Comparison of ENCODE assay signal across 8 mouse cellular contexts in the genomic region with DNA sequence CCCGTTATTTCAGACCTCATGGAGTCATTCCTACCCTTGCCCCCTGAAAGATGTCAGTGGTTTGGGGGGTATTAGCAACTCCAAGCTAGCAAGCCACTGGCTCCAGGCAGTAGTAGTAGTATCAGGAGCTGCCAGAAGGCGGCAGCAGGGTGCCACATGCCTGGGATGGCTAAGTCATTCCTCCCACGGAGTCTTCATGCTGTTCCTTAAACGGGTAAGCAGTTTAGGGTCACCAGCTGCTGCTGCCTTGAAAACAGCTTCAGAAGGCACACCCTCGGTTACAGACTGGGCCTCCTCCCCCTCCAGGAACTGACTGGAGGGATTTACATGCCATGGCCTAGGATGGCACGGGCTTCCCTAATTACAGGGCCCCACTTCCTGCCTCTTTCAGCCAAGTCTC. TPM values are rescaled to one million over a fixed set of nuclear protein-coding genes. Genes with fewer than 3 reads are reported as not detected.
DNase-seq lines count a peak whose midpoint lies in the region; ATAC-seq and TF ChIP-seq lines count a peak whose summit lies in the region.

No protein-coding gene starts in this region.

- ATAC-seq in embryonic facial prominence, embryonic 11.5 days (replicated peaks; ENCODE audit: insufficient number of reproducible peaks, low FRiP score, low TSS enrichment, low read depth): 0 out of 2 replicates have a peak, but pooled peaks have one; percentile 29
- ATAC-seq in kidney, embryonic 15.5 days (replicated peaks; ENCODE audit: low FRiP score): peak; percentile 56
- peak; percentile 9; the same call in 1 of the 2 replicates for ATAC-seq in limb, embryonic 15.5 days (ENCODE audit: insufficient number of reproducible peaks, low FRiP score, low TSS enrichment, low read depth)
- ATAC-seq in midbrain, embryonic 16.5 days: 0 out of 2 replicates have a peak, but pooled peaks have one; percentile 26

- H3K9ac ChIP-seq in embryonic facial prominence, embryonic 11.5 days (replicated peaks; ENCODE audit: low read length): no peak overlapping the region
- no peak overlapping the region for H3K9ac ChIP-seq in kidney, embryonic 15.5 days
- H3K9ac ChIP-seq in limb, embryonic 15.5 days: no peak overlapping the region
- no peak overlapping the region for H3K9ac ChIP-seq in midbrain, embryonic 16.5 days (ENCODE audit: low read depth, low read length)

- no peak overlapping the region for H3K27ac ChIP-seq in embryonic facial prominence, embryonic 11.5 days (replicated peaks; ENCODE audit: low read depth, low read length)
- H3K27ac ChIP-seq in kidney, embryonic 15.5 days: peak overlapping the region; percentile 79
- peak overlapping the region; percentile 71 for H3K27ac ChIP-seq in limb, embryonic 15.5 days
- no peak overlapping the region for H3K27ac ChIP-seq in midbrain, embryonic 16.5 days (ENCODE audit: low read length)
- peak overlapping the region; percentile 70 for H3K27ac ChIP-seq in spleen, adult 2 months (ENCODE audit: insufficient read depth, low read length)

- peak; percentile 60 for DNase-seq in 3134 (ENCODE audit: extremely low read depth, insufficient read length, low spot score)
- DNase-seq in adrenal gland, adult 8-10 months: peak; percentile 72
- DNase-seq in embryonic facial prominence, embryonic 11.5 days (ENCODE audit: low spot score): peak; percentile 81
- peak; percentile 87 to 93 for DNase-seq in heart, adult 18-20 months
- peak in 1 of 2 experiments; percentile 84 for DNase-seq in spleen, adult 2 months (ENCODE audit: low read depth in 1 of 2, low spot score in 2 of 2)

- no peak for TF ChIP-seq POLR2A in spleen, adult 2 months (IDR thresholded peaks at IDR 0.05; ENCODE audit: low read depth, low read length)

- no peaks in the 10 kb centered on the region for H3K9me3 ChIP-seq in embryonic facial prominence, embryonic 11.5 days (replicated peaks; ENCODE audit: control insufficient read depth, low read length)
- H3K9me3 ChIP-seq in kidney, embryonic 15.5 days (replicated peaks): no peaks in the 10 kb centered on the region
- H3K9me3 ChIP-seq in limb, embryonic 15.5 days: no peaks in the 10 kb centered on the region
- H3K9me3 ChIP-seq in midbrain, embryonic 16.5 days (replicated peaks; ENCODE audit: control insufficient read depth, low read length, poor library complexity, severe bottlenecking): no peaks in the 10 kb centered on the region

- H3K4me3 ChIP-seq in embryonic facial prominence, embryonic 11.5 days (ENCODE audit: low read depth, low read length): no peak overlapping the region
- no peak overlapping the region for H3K4me3 ChIP-seq in kidney, embryonic 15.5 days (replicated peaks)
- no peak overlapping the region for H3K4me3 ChIP-seq in limb, embryonic 15.5 days
- no peak overlapping the region for H3K4me3 ChIP-seq in midbrain, embryonic 16.5 days (ENCODE audit: low read depth, low read length)
- no peak overlapping the region for H3K4me3 ChIP-seq in spleen, adult 2 months (ENCODE audit: extremely low read depth, insufficient read depth, insufficient read length)

- no peaks in the 10 kb centered on the region for H3K27me3 ChIP-seq in embryonic facial prominence, embryonic 11.5 days (ENCODE audit: control insufficient read depth, insufficient read depth, low read length)
- no peaks in the 10 kb centered on the region for H3K27me3 ChIP-seq in kidney, embryonic 15.5 days
- H3K27me3 ChIP-seq in limb, embryonic 15.5 days: no peaks in the 10 kb centered on the region
- no peaks in the 10 kb centered on the region for H3K27me3 ChIP-seq in midbrain, embryonic 16.5 days (ENCODE audit: control insufficient read depth, insufficient read depth, low read depth, low read length)
- no peaks in the 10 kb centered on the region for H3K27me3 ChIP-seq in spleen, adult 2 months (ENCODE audit: control insufficient read depth, insufficient read depth, low read length)

- TF ChIP-seq CTCF in spleen, adult 2 months (IDR thresholded peaks at IDR 0.05; ENCODE audit: extremely low read depth, insufficient read depth, insufficient read length, insufficient replicate concordance): peak; percentile 75; the same call in 1 of the 2 replicates

- H3K36me3 ChIP-seq in embryonic facial prominence, embryonic 11.5 days (replicated peaks; ENCODE audit: control insufficient read depth, insufficient read depth, low read depth, low read length): no peaks in the 10 kb centered on the region
- H3K36me3 ChIP-seq in kidney, embryonic 15.5 days: peaks cover 23% of the 10 kb centered on the region
- peaks cover 25% of the 10 kb centered on the region for H3K36me3 ChIP-seq in limb, embryonic 15.5 days
- H3K36me3 ChIP-seq in midbrain, embryonic 16.5 days (ENCODE audit: control insufficient read depth, insufficient read depth, low read length): peaks cover 14% of the 10 kb centered on the region; the same call in 1 of the 2 replicates
- peaks cover 11% of the 10 kb centered on the region for H3K36me3 ChIP-seq in spleen, adult 2 months (ENCODE audit: control insufficient read depth, insufficient read depth, low read length)

- no peaks in the 10 kb centered on the region for H3K4me1 ChIP-seq in embryonic facial prominence, embryonic 11.5 days (ENCODE audit: control insufficient read depth, insufficient read depth, low read length)
- peaks cover 22% of the 10 kb centered on the region for H3K4me1 ChIP-seq in kidney, embryonic 15.5 days
- peaks cover 26% of the 10 kb centered on the region for H3K4me1 ChIP-seq in limb, embryonic 15.5 days
- no peaks in the 10 kb centered on the region; the same call in 1 of the 2 replicates for H3K4me1 ChIP-seq in midbrain, embryonic 16.5 days (ENCODE audit: control insufficient read depth, insufficient read depth, low read length)
- peaks cover 35% of the 10 kb centered on the region; the same call in 1 of the 2 replicates for H3K4me1 ChIP-seq in spleen, adult 2 months (ENCODE audit: control insufficient read depth, insufficient read depth, insufficient read length)

- WGBS in embryonic facial prominence, embryonic 11.5 days: 12% methylated on average over 6 of the region's 6 CpGs
- WGBS in kidney, embryonic 15.5 days: 5% methylated on average over 6 of the region's 6 CpGs
- WGBS in limb, embryonic 15.5 days: 5% methylated on average over 6 of the region's 6 CpGs
- WGBS in midbrain, embryonic 16.5 days: 6% methylated on average over 6 of the region's 6 CpGs
- 9% methylated on average over 6 of the region's 6 CpGs for WGBS in spleen, adult 2 months

- H3K4me2 ChIP-seq in embryonic facial prominence, embryonic 11.5 days (ENCODE audit: low read depth, low read length): no peak overlapping the region
- no peak overlapping the region for H3K4me2 ChIP-seq in kidney, embryonic 15.5 days
- 0 out of 2 replicates have a peak overlapping the region, but pooled peaks have one; percentile 10 for H3K4me2 ChIP-seq in limb, embryonic 15.5 days
- H3K4me2 ChIP-seq in midbrain, embryonic 16.5 days (ENCODE audit: low read length): no peak overlapping the region

RNA-seq across cellular contexts. Expression of gene Zc3h12a, which starts 13.0 kb away (rescaled TPM):
- total RNA-seq in adrenal gland, adult 8-10 months (2022): 10 to 100 TPM in 1 of 4 experiments, 1 to 10 TPM in 3; 7.2 to 10.2 (median 8.1) TPM
- polyA plus RNA-seq in embryonic facial prominence, embryonic 11.5 days (2014; fragmentation: Nextera tagmentation; extraction: Ambion mirVana): 0.31 and 0.45 TPM in 2 replicates
- total RNA-seq in heart, adult 18-20 months (2021): 1 to 10 TPM; 4.0 to 4.1 TPM
- 0.33 and 0.44 TPM in 2 replicates for polyA plus RNA-seq in kidney, embryonic 15.5 days (2015; fragmentation: Nextera tagmentation; extraction: Ambion mirVana)
- 1.8 and 2.1 TPM in 2 replicates for polyA plus RNA-seq in limb, embryonic 15.5 days (2015; fragmentation: Nextera tagmentation; extraction: Ambion mirVana)
- polyA plus RNA-seq in midbrain, embryonic 16.5 days (2015; fragmentation: Nextera tagmentation; extraction: Ambion mirVana): not detected in 2 replicates
- 27.6 and 36.4 TPM in 2 replicates for polyA plus RNA-seq in spleen, adult 2 months (2012; rRNA removed)

RNA-seq across cellular contexts. Expression of gene Meaf6, which starts 29.7 kb away (rescaled TPM):
- total RNA-seq in adrenal gland, adult 8-10 months (2022): 10 to 100 TPM; 24.8 to 35.4 (median 32.6) TPM
- 103 and 104 TPM in 2 replicates for polyA plus RNA-seq in embryonic facial prominence, embryonic 11.5 days (2014; fragmentation: Nextera tagmentation; extraction: Ambion mirVana)
- 10 to 100 TPM; 18.3 to 23.4 TPM for total RNA-seq in heart, adult 18-20 months (2021)
- polyA plus RNA-seq in kidney, embryonic 15.5 days (2015; fragmentation: Nextera tagmentation; extraction: Ambion mirVana): 64.1 and 67.8 TPM in 2 replicates
- 48.6 and 49.3 TPM in 2 replicates for polyA plus RNA-seq in limb, embryonic 15.5 days (2015; fragmentation: Nextera tagmentation; extraction: Ambion mirVana)
- 181 and 186 TPM in 2 replicates for polyA plus RNA-seq in midbrain, embryonic 16.5 days (2015; fragmentation: Nextera tagmentation; extraction: Ambion mirVana)
- polyA plus RNA-seq in spleen, adult 2 months (2012; rRNA removed): 11.3 and 12.7 TPM in 2 replicates

RNA-seq across cellular contexts. Expression of gene Snip1, which starts 48.2 kb away (rescaled TPM):
- 10 to 100 TPM; 17.2 to 20.1 (median 19.5) TPM for total RNA-seq in adrenal gland, adult 8-10 months (2022)
- 43.1 and 45.3 TPM in 2 replicates for polyA plus RNA-seq in embryonic facial prominence, embryonic 11.5 days (2014; fragmentation: Nextera tagmentation; extraction: Ambion mirVana)
- 1 to 10 TPM; 7.1 to 7.7 TPM for total RNA-seq in heart, adult 18-20 months (2021)
- polyA plus RNA-seq in kidney, embryonic 15.5 days (2015; fragmentation: Nextera tagmentation; extraction: Ambion mirVana): 29.0 and 31.0 TPM in 2 replicates
- 30.5 and 31.0 TPM in 2 replicates for polyA plus RNA-seq in limb, embryonic 15.5 days (2015; fragmentation: Nextera tagmentation; extraction: Ambion mirVana)
- polyA plus RNA-seq in midbrain, embryonic 16.5 days (2015; fragmentation: Nextera tagmentation; extraction: Ambion mirVana): 23.2 and 24.8 TPM in 2 replicates
- polyA plus RNA-seq in spleen, adult 2 months (2012; rRNA removed): 7.2 and 9.1 TPM in 2 replicates

RNA-seq across cellular contexts. Expression of gene Dnali1, which starts 49.1 kb away (rescaled TPM):
- total RNA-seq in adrenal gland, adult 8-10 months (2022): under 1 TPM in 2 of 4 experiments, not detected in 2; 0.13 to 0.14 TPM
- polyA plus RNA-seq in embryonic facial prominence, embryonic 11.5 days (2014; fragmentation: Nextera tagmentation; extraction: Ambion mirVana): 0.22 and 0.35 TPM in 2 replicates
- under 1 TPM in 1 of 2 experiments, not detected in 1; 0.33 TPM for total RNA-seq in heart, adult 18-20 months (2021)
- polyA plus RNA-seq in kidney, embryonic 15.5 days (2015; fragmentation: Nextera tagmentation; extraction: Ambion mirVana): not detected in 2 replicates
- polyA plus RNA-seq in limb, embryonic 15.5 days (2015; fragmentation: Nextera tagmentation; extraction: Ambion mirVana): 0.13 TPM in 1 of 2 replicates, not detected in the other
- 1.2 and 1.7 TPM in 2 replicates for polyA plus RNA-seq in midbrain, embryonic 16.5 days (2015; fragmentation: Nextera tagmentation; extraction: Ambion mirVana)
- not detected in 2 replicates for polyA plus RNA-seq in spleen, adult 2 months (2012; rRNA removed)

Comparison
In these comparisons a context has a peak if more than half of its experiments do, and no peak if none do; other contexts are left out.
1. H3K27ac ChIP-seq: peak in kidney, embryonic 15.5 days (single experiment), limb, embryonic 15.5 days (single experiment) and spleen, adult 2 months (single experiment); none in embryonic facial prominence, embryonic 11.5 days (single experiment) and midbrain, embryonic 16.5 days (single experiment).
2. Peak in every context shown above with its lines, with median percentiles within 50 percentile points of each other: ATAC-seq.